ENCODE assay signal across 15 mouse cellular contexts in the genomic region with DNA sequence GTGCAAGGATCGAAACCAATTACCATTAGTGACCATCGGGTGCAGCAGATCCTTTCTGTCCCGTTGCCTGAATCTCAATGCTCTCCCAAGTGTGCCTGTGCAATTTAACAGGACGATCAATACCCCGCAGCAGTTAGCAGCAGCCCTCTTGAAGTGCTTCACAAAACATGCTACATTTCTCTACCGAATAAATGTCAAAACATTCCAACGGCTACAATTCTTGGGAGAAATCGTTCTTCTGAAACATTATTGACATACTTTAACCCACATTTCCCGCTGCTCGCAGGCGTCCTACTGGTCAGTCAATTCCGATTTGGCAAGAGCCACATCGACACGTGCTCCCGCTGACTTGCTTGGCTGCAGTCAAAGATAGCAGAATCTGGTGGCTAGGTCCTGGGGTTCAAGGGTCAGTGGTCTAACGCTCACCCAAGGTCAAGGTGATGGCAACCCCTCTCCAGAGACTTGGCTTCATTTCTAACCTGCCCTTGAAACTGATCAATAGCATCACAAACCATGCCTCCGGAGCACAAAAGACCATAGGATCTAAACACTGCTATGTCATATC.
DNase-seq lines count a peak whose midpoint lies in the region; ATAC-seq lines count a peak whose summit lies in the region.
"Had no signal": no experiment of that assay in that cellular context is flagged by ENCODE, and none has a peak within 500 bp of the region (broad histone marks: within the 10 kb centered on the region; RNA-seq: fewer than 3 reads in every experiment).

No protein-coding gene starts in this region.

- H3K36me3 ChIP-seq in hindbrain, embryonic 10.5 days, result no peaks in the 10 kb centered on the region
- H3K36me3 ChIP-seq in hindbrain, embryonic 12.5 days, result no peaks in the 10 kb centered on the region
- H3K36me3 ChIP-seq in midbrain, embryonic 11.5 days (ENCODE audit: control insufficient read depth, insufficient read depth, low read length), result no peaks in the 10 kb centered on the region
- no peaks in the 10 kb centered on the region for H3K36me3 ChIP-seq in midbrain, embryonic 10.5 days
- H3K36me3 ChIP-seq: heart, embryonic 15.5 days; limb, embryonic 13.5 days had no signal

- no peaks in the 10 kb centered on the region for H3K27me3 ChIP-seq in hindbrain, embryonic 10.5 days (ENCODE audit: insufficient read depth, poor library complexity, severe bottlenecking)
- no peaks in the 10 kb centered on the region for H3K27me3 ChIP-seq in hindbrain, embryonic 12.5 days
- no peaks in the 10 kb centered on the region for H3K27me3 ChIP-seq in midbrain, embryonic 11.5 days (ENCODE audit: control insufficient read depth, insufficient read depth, low read length)
- no peaks in the 10 kb centered on the region for H3K27me3 ChIP-seq in midbrain, embryonic 10.5 days (ENCODE audit: low read depth, poor library complexity, severe bottlenecking)
- H3K27me3 ChIP-seq: forebrain, embryonic 13.5 days; heart, embryonic 15.5 days; limb, embryonic 13.5 days had no signal

- DNase-seq in hindbrain, embryonic 10.5 days (ENCODE audit: low spot score), result peak; percentile 4
- peak; percentile 82 for DNase-seq in midbrain, embryonic 11.5 days (ENCODE audit: low spot score, missing footprints)
- no peak for DNase-seq in midbrain, embryonic 10.5 days (ENCODE audit: low spot score)
- peak; percentile 66 to 83 for DNase-seq in cerebellum, postnatal 14 days
- DNase-seq in gastrocnemius, postnatal 10 days, result no peak
- no peak for DNase-seq in gastrocnemius, postnatal 25 days
- DNase-seq: adrenal gland, postnatal 10 days; lung, postnatal 10 days; right cerebral cortex, postnatal 4 days; thymus, adult 2 months had no signal

- H3K4me3 ChIP-seq in hindbrain, embryonic 10.5 days, result no peak overlapping the region
- H3K4me3 ChIP-seq in hindbrain, embryonic 12.5 days, result no peak overlapping the region
- no peak overlapping the region for H3K4me3 ChIP-seq in midbrain, embryonic 11.5 days (ENCODE audit: low read depth, low read length)
- no peak overlapping the region for H3K4me3 ChIP-seq in midbrain, embryonic 10.5 days
- H3K4me3 ChIP-seq: forebrain, embryonic 13.5 days; heart, embryonic 15.5 days; limb, embryonic 13.5 days had no signal

- no peak overlapping the region for H3K27ac ChIP-seq in hindbrain, embryonic 10.5 days
- no peak overlapping the region for H3K27ac ChIP-seq in hindbrain, embryonic 12.5 days
- H3K27ac ChIP-seq in midbrain, embryonic 11.5 days (ENCODE audit: low read depth, low read length), result no peak overlapping the region
- H3K27ac ChIP-seq in midbrain, embryonic 10.5 days (replicated peaks), result no peak overlapping the region
- H3K27ac ChIP-seq: forebrain, embryonic 13.5 days; heart, embryonic 15.5 days; limb, embryonic 13.5 days had no signal

- no peaks in the 10 kb centered on the region for H3K9me3 ChIP-seq in hindbrain, embryonic 10.5 days
- H3K9me3 ChIP-seq in hindbrain, embryonic 12.5 days (replicated peaks), result no peaks in the 10 kb centered on the region
- H3K9me3 ChIP-seq in midbrain, embryonic 11.5 days (ENCODE audit: control insufficient read depth, low read length), result no peaks in the 10 kb centered on the region
- no peaks in the 10 kb centered on the region for H3K9me3 ChIP-seq in midbrain, embryonic 10.5 days (replicated peaks)
- H3K9me3 ChIP-seq: forebrain, embryonic 13.5 days; heart, embryonic 15.5 days; limb, embryonic 13.5 days had no signal

- H3K9ac ChIP-seq in hindbrain, embryonic 12.5 days, result no peak overlapping the region
- H3K9ac ChIP-seq in midbrain, embryonic 11.5 days (ENCODE audit: low read length), result no peak overlapping the region
- H3K9ac ChIP-seq: forebrain, embryonic 13.5 days; heart, embryonic 15.5 days; limb, embryonic 13.5 days had no signal

- 84% methylated on average over 17 of the region's 17 CpGs for WGBS in hindbrain, embryonic 10.5 days
- WGBS in hindbrain, embryonic 12.5 days, result 78% methylated on average over 17 of the region's 17 CpGs
- 88% methylated on average over 17 of the region's 17 CpGs for WGBS in midbrain, embryonic 11.5 days
- whole genome bisulfite sequencing in midbrain, embryonic 10.5 days, result 88% methylated on average over 17 of the region's 17 CpGs

- H3K4me2 ChIP-seq in hindbrain, embryonic 12.5 days (replicated peaks), result no peak overlapping the region
- H3K4me2 ChIP-seq in midbrain, embryonic 11.5 days, result no peak overlapping the region
- H3K4me2 ChIP-seq: forebrain, embryonic 13.5 days; heart, embryonic 15.5 days; limb, embryonic 13.5 days had no signal

- ATAC-seq in hindbrain, embryonic 12.5 days (ENCODE audit: low FRiP score), result no peak
- ATAC-seq in midbrain, embryonic 11.5 days (ENCODE audit: low FRiP score), result peak; percentile 40; the same call in 1 of the 2 replicates
- ATAC-seq: forebrain, embryonic 13.5 days; intestine, postnatal 0 days had no signal

- peaks cover 8% of the 10 kb centered on the region; the same call in 1 of the 2 replicates for H3K4me1 ChIP-seq in hindbrain, embryonic 10.5 days (replicated peaks)
- no peaks in the 10 kb centered on the region for H3K4me1 ChIP-seq in hindbrain, embryonic 12.5 days
- no peaks in the 10 kb centered on the region for H3K4me1 ChIP-seq in midbrain, embryonic 11.5 days (ENCODE audit: control insufficient read depth, insufficient read depth, low read length)
- 0 out of 2 replicates have a peak, but pooled peaks cover 2% of the 10 kb centered on the region for H3K4me1 ChIP-seq in midbrain, embryonic 10.5 days
- H3K4me1 ChIP-seq: limb, embryonic 13.5 days had no signal

Comparison
In these comparisons a context has a peak if more than half of its experiments do, and no peak if none do; other contexts are left out.
1. DNase-seq: peak in hindbrain, embryonic 10.5 days (single experiment), midbrain, embryonic 11.5 days (single experiment) and cerebellum, postnatal 14 days (2 of 2); none in midbrain, embryonic 10.5 days (single experiment), gastrocnemius, postnatal 10 days (single experiment) and gastrocnemius, postnatal 25 days (single experiment).